ENCODE assay signal across 9 mouse cellular contexts in the genomic region with DNA sequence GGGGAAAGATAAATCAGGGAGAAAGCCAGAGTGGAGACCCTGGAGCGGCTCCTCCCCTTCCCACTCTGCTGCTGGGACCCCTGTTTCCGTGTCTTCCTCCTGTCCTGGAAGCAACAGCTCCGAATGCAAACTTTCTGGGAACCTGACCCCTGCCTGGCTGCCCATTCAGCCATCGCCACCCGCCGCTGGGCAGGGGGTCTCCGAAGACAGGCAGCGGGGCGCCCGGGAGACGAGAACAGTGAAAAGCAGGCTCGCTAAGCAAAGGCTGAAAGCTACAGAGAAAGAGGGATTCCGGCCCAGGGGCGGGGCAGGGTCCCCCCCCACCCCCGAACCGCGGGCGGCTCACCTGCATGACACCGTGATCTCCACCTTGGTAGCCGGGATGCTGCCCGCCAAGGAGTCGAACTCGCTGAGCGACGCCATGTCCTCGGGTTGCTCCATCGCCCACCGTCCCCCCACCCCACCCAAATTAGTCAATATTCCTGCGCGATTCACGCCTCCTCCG. TPM values are rescaled to one million over a fixed set of nuclear protein-coding genes. Genes with fewer than 3 reads are reported as not detected.
DNase-seq lines count a peak whose midpoint lies in the region; ATAC-seq and TF ChIP-seq lines count a peak whose summit lies in the region.
"Had no signal": no experiment of that assay in that cellular context is flagged by ENCODE, and none has a peak within 500 bp of the region (broad histone marks: within the 10 kb centered on the region; RNA-seq: fewer than 3 reads in every experiment).

No protein-coding gene starts in this region.

- no peak overlapping the region for H3K27ac ChIP-seq in cerebellum, adult 2 months (ENCODE audit: insufficient read depth, low read length)
- no peak overlapping the region for H3K27ac ChIP-seq in liver, embryonic 12.5 days
- H3K27ac ChIP-seq in stomach, embryonic 16.5 days (ENCODE audit: low read length): no peak overlapping the region

- H3K4me3 ChIP-seq in cerebellum, adult 2 months (replicated peaks; ENCODE audit: insufficient read depth, low read depth, low read length): peak overlapping the region; percentile 57
- H3K4me3 ChIP-seq in liver, embryonic 12.5 days: peak overlapping the region; percentile 53
- peak overlapping the region; percentile 63 for H3K4me3 ChIP-seq in stomach, embryonic 16.5 days (replicated peaks; ENCODE audit: low read length)

- TF ChIP-seq CTCF in cerebellum, adult 2 months (IDR thresholded peaks at IDR 0.05; ENCODE audit: borderline replicate concordance, insufficient read depth, low read depth, low read length): no peak

- 0 out of 2 replicates have a peak overlapping the region, but pooled peaks have one; percentile 45 for H3K9ac ChIP-seq in liver, embryonic 12.5 days
- H3K9ac ChIP-seq in stomach, embryonic 16.5 days (ENCODE audit: low read length): peak overlapping the region; percentile 78

- no peaks in the 10 kb centered on the region for H3K36me3 ChIP-seq in liver, embryonic 12.5 days
- no peaks in the 10 kb centered on the region for H3K36me3 ChIP-seq in stomach, embryonic 16.5 days (ENCODE audit: control insufficient read depth, insufficient read depth, low read length)

- no peak for TF ChIP-seq POLR2A in cerebellum, adult 2 months (IDR thresholded peaks at IDR 0.05; ENCODE audit: borderline replicate concordance, insufficient read depth, low read length)

- ATAC-seq in cerebellum, adult (ENCODE audit: insufficient number of reproducible peaks, low FRiP score, low TSS enrichment): no peak
- no peak for ATAC-seq in liver, embryonic 12.5 days
- ATAC-seq in stomach, embryonic 16.5 days (ENCODE audit: insufficient read depth, low FRiP score): peak; percentile 10; the same call in 1 of the 2 replicates

- H3K4me1 ChIP-seq in cerebellum, adult 2 months (ENCODE audit: control insufficient read depth, insufficient read depth, low read length): no peaks in the 10 kb centered on the region
- peaks cover 13% of the 10 kb centered on the region; the same call in 1 of the 2 replicates for H3K4me1 ChIP-seq in liver, embryonic 12.5 days
- peaks cover 28% of the 10 kb centered on the region for H3K4me1 ChIP-seq in stomach, embryonic 16.5 days (ENCODE audit: control insufficient read depth, insufficient read depth, low read length)

- 4% methylated on average over 32 of the region's 32 CpGs for WGBS in cerebellum, adult 2 months
- 1% methylated on average over 32 of the region's 32 CpGs for WGBS in liver, embryonic 12.5 days (ENCODE audit: insufficient replicate concordance)
- 2% methylated on average over 32 of the region's 32 CpGs for WGBS in stomach, embryonic 16.5 days

- peak overlapping the region; percentile 70 for H3K4me2 ChIP-seq in liver, embryonic 12.5 days
- H3K4me2 ChIP-seq in stomach, embryonic 16.5 days (ENCODE audit: low read depth, low read length): peak overlapping the region; percentile 99

- no peak for DNase-seq in cerebellum, adult 2 months
- DNase-seq in right cerebral cortex, postnatal 4 days: peak; percentile 22
- no peak for DNase-seq in right cerebral cortex, adult 18-20 months
- no peak for DNase-seq in right cerebral cortex, postnatal 25 days
- no peak for DNase-seq in urinary bladder, postnatal 36 days (ENCODE audit: low spot score in 2 of 2)
- DNase-seq: adrenal gland, postnatal 10 days had no signal

- no peaks in the 10 kb centered on the region; the same call in 1 of the 2 replicates for H3K27me3 ChIP-seq in cerebellum, adult 2 months (ENCODE audit: control insufficient read depth, insufficient read depth, low read length)
- peaks cover 93% of the 10 kb centered on the region for H3K27me3 ChIP-seq in liver, embryonic 12.5 days (replicated peaks)
- H3K27me3 ChIP-seq in stomach, embryonic 16.5 days (ENCODE audit: control insufficient read depth, insufficient read depth, low read length): 0 out of 2 replicates have a peak, but pooled peaks cover 11% of the 10 kb centered on the region

- H3K9me3 ChIP-seq in liver, embryonic 12.5 days (replicated peaks): no peaks in the 10 kb centered on the region
- no peaks in the 10 kb centered on the region for H3K9me3 ChIP-seq in stomach, embryonic 16.5 days (replicated peaks; ENCODE audit: control insufficient read depth, low read length)

RNA-seq across cellular contexts. Expression of gene Cpne5, which starts 0.6 kb away (rescaled TPM):
- 7.5 and 8.4 TPM in 2 replicates for polyA plus RNA-seq in cerebellum, adult 2 months (2012; rRNA removed)
- polyA plus RNA-seq in liver, embryonic 12.5 days (2016; fragmentation: Nextera tagmentation; extraction: Ambion mirVana): 0.18 and 0.33 TPM in 2 replicates
- 6.9 and 7.5 TPM in 2 replicates for polyA plus RNA-seq in stomach, embryonic 16.5 days (2015; fragmentation: Nextera tagmentation; extraction: Ambion mirVana)

RNA-seq across cellular contexts. Expression of gene Ppil1, which starts 26.7 kb away (rescaled TPM):
- 25.1 and 25.3 TPM in 2 replicates for polyA plus RNA-seq in cerebellum, adult 2 months (2012; rRNA removed)
- 123 and 126 TPM in 2 replicates for polyA plus RNA-seq in liver, embryonic 12.5 days (2016; fragmentation: Nextera tagmentation; extraction: Ambion mirVana)
- polyA plus RNA-seq in stomach, embryonic 16.5 days (2015; fragmentation: Nextera tagmentation; extraction: Ambion mirVana): 129 and 130 TPM in 2 replicates

RNA-seq across cellular contexts. Expression of gene BC004004, which starts 31.3 kb away (rescaled TPM):
- polyA plus RNA-seq in cerebellum, adult 2 months (2012; rRNA removed): 102 and 111 TPM in 2 replicates
- polyA plus RNA-seq in liver, embryonic 12.5 days (2016; fragmentation: Nextera tagmentation; extraction: Ambion mirVana): 51.5 and 54.6 TPM in 2 replicates
- polyA plus RNA-seq in stomach, embryonic 16.5 days (2015; fragmentation: Nextera tagmentation; extraction: Ambion mirVana): 82.2 and 83.0 TPM in 2 replicates
